Mouse (Mus musculus) embryonic facial prominence, embryonic 12.5 days (tissue): ENCODE measurements around the gene Cmip. TPM values are rescaled to one million over a fixed set of nuclear protein-coding genes. Genes with fewer than 3 reads are reported as not detected.

Source experiments
- ATAC-seq: fragments of 200-750 bp; cut with Nextera tagmentation; 2 replicates; pipeline ENCODE4 v1.8.0; 2017; ENCODE audit not compliant: insufficient number of reproducible peaks, insufficient read depth, low FRiP score, low TSS enrichment
- H3K27ac ChIP-seq: fragments of 300-500 bp; sonication (generic); 2 replicates; pipeline ENCODE4 v1.5.1; 2016; ENCODE audit warnings: mild to moderate bottlenecking
- H3K27me3 ChIP-seq: fragments of 300-500 bp; sonication (generic); 2 replicates; pipeline ENCODE4 v1.6.1; 2016; ENCODE audit warnings: mild to moderate bottlenecking, moderate library complexity
- H3K36me3 ChIP-seq: fragments of 300-500 bp; sonication (generic); 2 replicates; pipeline ENCODE4 v1.6.1; 2016; ENCODE audit warnings: mild to moderate bottlenecking
- H3K4me1 ChIP-seq: fragments of 300-500 bp; sonication (generic); 2 replicates; pipeline ENCODE4 v1.6.1; 2016
- H3K4me2 ChIP-seq: fragments of 300-500 bp; sonication (generic); replicated peaks from 2 replicates; pipeline ENCODE4 v1.6.1; 2016; ENCODE audit warnings: mild to moderate bottlenecking, moderate library complexity
- H3K4me3 ChIP-seq: fragments of 300-500 bp; sonication (generic); 2 replicates; pipeline ENCODE4 v1.5.1; 2016; ENCODE audit warnings: mild to moderate bottlenecking
- H3K9ac ChIP-seq: fragments of 300-500 bp; sonication (generic); 2 replicates; pipeline ENCODE4 v1.6.1; 2016; ENCODE audit warnings: mild to moderate bottlenecking, moderate library complexity
- H3K9me3 ChIP-seq: fragments of 300-500 bp; sonication (generic); 2 replicates; pipeline ENCODE4 v1.6.1; 2016; ENCODE audit warnings: mild to moderate bottlenecking, moderate library complexity
- WGBS: fragments of 180-500 bp; shearing (Covaris S2); methylation state at CpG from one replicate; pipeline ENCODE4 v1.1.7; 2016; 5-methylcytosine and 5-hydroxymethylcytosine counted together
- polyA plus RNA-seq: library from polyadenylated mRNA; unstranded; fragments of >200 nt; fragmentation: Nextera tagmentation; extraction: Ambion mirVana; gene quantifications from 2 replicates; pipeline ENCODE4 v1.2.1, GENCODE M21; 2016

The Cmip gene
- polyA plus RNA-seq, 1 experiment from 2014 or later: 16.8 TPM

DNA sequence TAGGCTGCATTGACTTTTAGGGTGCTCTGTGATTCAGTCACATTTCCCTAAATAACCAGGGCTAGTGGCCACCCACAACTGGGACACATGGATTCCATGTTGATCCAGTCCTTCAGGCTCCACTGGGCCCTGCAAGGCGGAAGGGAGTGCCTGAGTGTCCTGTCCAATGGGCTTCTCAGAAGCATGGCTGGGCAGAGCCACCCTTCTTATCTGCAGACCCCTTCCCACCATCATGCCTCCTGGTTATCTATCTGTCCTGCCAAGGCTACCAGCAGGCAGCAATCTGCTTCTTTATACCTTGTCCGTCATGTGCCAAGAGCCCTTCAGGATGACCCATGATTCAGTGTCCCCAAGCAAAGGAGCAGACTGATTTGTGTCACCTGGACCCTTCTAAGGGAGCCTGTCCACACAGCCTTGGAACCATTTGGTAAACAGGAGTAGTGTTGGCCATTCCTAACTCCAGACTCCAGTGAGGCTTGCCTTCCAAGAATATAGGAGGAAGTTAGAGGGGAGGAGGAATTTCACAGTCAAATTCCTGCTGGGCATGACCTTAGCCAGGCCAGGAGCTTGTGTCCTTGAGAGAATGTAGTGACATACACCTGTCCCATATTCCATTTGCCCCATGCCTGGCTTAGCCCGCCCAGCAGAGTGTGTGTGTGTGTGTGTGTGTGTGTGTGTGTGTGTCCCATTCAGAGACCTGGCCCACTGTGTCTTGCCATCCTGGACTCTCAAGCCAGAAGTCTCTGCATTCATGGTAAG, 103.5 kb downstream of the Cmip start:
- no peak for ATAC-seq
- Histone ChIP-seq H3K9ac (no peak overlapping the region), H3K4me3 (no peak overlapping the region), H3K4me1 (peaks cover 24% of the 10 kb centered on the region), H3K9me3 (no peaks in the 10 kb centered on the region), H3K4me2 (no peak overlapping the region), H3K27me3 (no peaks in the 10 kb centered on the region), H3K27ac (no peak overlapping the region), H3K36me3 (no peaks in the 10 kb centered on the region)
- 90% methylated on average over 3 of the region's 3 CpGs for WGBS

DNA sequence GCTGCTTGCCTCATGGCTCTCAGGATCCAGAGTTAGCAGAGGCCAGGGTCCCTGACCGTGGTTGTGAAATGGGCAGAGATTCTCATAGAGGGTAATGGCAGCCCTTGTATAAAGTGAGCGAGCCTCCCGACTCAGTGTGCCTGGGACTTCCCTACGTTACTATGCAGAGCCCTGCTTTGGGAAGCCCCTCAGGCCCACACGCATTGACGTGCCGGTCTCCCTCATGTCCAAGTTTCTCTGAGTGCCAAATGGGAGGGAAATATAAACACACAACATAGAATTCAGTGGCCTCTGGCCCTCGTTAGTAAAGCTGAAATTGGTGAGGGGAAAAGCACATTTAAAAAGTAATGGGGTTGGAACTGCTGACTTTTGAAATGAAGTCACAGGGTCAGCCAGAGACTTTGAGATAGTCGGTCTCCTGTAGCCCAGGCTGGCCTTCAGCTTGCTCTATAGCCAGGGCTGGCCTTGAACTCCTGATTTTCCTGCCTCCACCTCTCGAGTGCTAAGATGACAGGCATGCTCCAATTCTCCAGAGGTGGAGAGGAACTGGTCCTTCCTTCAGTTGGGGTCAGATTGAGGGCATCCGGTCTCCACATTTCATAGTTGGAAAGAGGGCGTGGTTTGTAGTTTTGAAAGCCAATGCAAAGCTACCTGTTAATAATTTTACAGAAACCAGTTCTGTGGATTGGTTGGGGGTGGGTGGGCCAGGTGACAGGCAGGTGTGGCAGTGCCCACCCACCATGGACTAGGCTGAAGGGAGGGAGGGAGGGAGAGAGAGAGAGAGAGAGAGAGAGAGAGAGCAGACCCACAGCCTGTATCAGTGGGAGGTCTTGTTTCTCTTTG, 105.0 kb downstream of the Cmip start:
- no peak overlapping the region for H3K27ac ChIP-seq
- no peaks in the 10 kb centered on the region for H3K36me3 ChIP-seq
- H3K27me3 ChIP-seq: no peaks in the 10 kb centered on the region
- H3K4me3 ChIP-seq: no peak overlapping the region
- H3K4me1 ChIP-seq: peaks cover 26% of the 10 kb centered on the region
- H3K9ac ChIP-seq: no peak overlapping the region
- H3K4me2 ChIP-seq: no peak overlapping the region
- no peak for ATAC-seq
- H3K9me3 ChIP-seq: no peaks in the 10 kb centered on the region
- 72% methylated on average over 12 of the region's 12 CpGs for WGBS

DNA sequence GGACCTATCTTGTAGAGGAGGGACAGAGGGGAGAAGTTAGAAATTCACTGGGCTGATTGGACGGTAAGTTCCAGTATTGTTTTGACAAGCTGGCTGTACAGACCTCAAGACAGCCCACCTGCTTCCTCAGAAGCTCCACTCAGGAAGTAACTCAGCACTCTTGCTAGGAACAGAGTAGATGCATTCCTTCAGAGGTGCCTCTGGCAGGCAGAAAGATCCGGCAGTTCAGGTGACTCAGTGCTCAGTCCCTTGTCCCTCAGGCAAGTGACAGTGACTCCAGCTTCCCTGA, 105.5 kb downstream of the Cmip start:
- Histone ChIP-seq H3K4me2 (no peak overlapping the region), H3K4me3 (no peak overlapping the region), H3K27me3 (no peaks in the 10 kb centered on the region), H3K9me3 (no peaks in the 10 kb centered on the region), H3K9ac (no peak overlapping the region), H3K36me3 (no peaks in the 10 kb centered on the region), H3K4me1 (peaks cover 31% of the 10 kb centered on the region), H3K27ac (no peak overlapping the region)
- 56% methylated on average over 2 of the region's 2 CpGs for WGBS
- ATAC-seq: no peak

DNA sequence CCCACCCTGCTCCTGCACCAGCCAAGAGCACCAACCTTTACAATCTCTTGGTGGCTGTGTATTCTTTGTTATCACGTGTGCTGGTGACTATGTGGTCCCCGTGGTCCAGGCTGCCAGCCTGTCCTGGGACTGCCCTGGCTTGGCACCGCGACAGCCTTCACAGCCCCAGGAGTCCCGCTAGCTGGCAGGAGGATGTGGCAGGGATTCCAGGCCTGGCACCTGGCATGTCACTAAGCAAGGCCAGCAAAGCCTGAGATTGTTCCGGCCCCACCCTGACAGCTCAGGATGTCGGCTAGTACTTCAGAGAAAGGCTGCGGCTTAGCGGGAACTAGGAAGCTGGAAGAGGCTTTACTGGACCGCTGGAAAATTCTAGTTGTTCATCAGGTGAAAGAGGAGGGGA, 106.4 kb downstream of the Cmip start:
- 88% methylated on average over 10 of the region's 10 CpGs for WGBS
- H3K4me2 ChIP-seq: no peak overlapping the region
- no peaks in the 10 kb centered on the region for H3K9me3 ChIP-seq
- no peak overlapping the region for H3K27ac ChIP-seq
- no peaks in the 10 kb centered on the region for H3K27me3 ChIP-seq
- no peak overlapping the region for H3K9ac ChIP-seq
- no peak for ATAC-seq
- H3K4me3 ChIP-seq: no peak overlapping the region
- peaks cover 35% of the 10 kb centered on the region for H3K4me1 ChIP-seq
- H3K36me3 ChIP-seq: no peaks in the 10 kb centered on the region

DNA sequence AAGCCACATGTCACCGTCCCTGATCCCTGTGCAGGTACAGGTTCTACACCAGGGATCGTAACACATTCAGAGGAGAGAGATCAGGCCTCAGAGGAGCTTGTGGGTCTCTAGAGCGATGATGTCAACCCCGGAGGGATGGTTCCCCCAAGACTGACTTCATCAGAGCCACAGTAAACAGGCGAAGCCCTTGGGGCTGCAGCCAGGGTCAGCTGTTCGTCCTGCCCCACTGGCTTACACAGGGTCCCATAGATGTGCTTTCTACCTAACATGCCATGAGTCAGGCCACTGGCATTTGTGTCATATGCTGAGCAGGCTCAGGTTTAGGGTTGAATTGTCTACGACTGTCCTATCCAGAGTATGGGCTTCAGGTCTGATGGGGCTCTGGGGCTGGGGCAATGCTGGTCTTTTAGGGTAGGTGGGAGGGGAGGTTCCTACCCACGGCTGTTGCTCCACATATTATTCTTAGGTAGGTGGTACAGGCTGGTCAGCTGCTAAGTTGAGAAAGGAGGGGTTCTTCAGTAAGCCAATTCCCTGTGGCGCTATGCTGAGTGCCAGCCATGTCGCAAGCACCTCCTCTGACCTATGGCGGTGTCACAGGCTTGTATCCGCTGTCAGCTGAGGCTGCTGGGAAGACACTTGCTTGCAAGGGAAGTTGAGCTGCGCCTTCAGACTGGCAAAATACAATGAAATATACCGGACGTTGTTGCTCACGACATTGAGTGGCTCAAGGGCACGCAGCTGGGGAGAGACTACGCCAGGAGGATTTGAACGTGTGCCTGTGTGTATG, 107.7 kb downstream of the Cmip start:
- Histone ChIP-seq H3K4me3 (no peak overlapping the region), H3K9me3 (no peaks in the 10 kb centered on the region), H3K4me2 (no peak overlapping the region), H3K4me1 (peaks cover 41% of the 10 kb centered on the region), H3K36me3 (no peaks in the 10 kb centered on the region), H3K9ac (no peak overlapping the region), H3K27ac (no peak overlapping the region), H3K27me3 (no peaks in the 10 kb centered on the region)
- no peak for ATAC-seq
- 90% methylated on average over 19 of the region's 19 CpGs for WGBS

DNA sequence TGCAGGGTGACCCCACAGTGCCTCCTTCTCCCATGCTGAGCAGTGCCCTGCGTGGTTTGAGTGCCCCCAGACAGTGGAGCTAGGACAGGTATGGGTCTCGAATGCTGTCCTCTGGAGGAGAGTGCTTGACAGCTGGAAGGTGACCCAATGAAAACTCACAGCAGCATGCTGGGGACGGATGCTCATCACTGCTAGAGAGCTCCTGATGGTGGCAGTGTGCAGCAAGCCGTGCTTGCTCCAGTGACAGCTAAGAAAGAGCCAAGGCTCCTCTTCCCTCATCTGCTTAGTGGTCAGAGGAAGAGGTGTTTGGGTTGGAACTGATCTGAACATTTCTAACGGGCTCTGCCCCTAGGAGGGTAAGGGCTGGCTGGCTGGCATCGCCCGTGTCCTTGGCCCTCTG, 109.6 kb downstream of the Cmip start:
- H3K9me3 ChIP-seq: no peaks in the 10 kb centered on the region
- H3K27ac ChIP-seq: no peak overlapping the region
- H3K4me2 ChIP-seq: no peak overlapping the region
- ATAC-seq: no peak
- no peaks in the 10 kb centered on the region for H3K36me3 ChIP-seq
- no peak overlapping the region for H3K4me3 ChIP-seq
- peaks cover 49% of the 10 kb centered on the region for H3K4me1 ChIP-seq
- no peaks in the 10 kb centered on the region for H3K27me3 ChIP-seq
- H3K9ac ChIP-seq: no peak overlapping the region
- WGBS: 60% methylated on average over 7 of the region's 7 CpGs

DNA sequence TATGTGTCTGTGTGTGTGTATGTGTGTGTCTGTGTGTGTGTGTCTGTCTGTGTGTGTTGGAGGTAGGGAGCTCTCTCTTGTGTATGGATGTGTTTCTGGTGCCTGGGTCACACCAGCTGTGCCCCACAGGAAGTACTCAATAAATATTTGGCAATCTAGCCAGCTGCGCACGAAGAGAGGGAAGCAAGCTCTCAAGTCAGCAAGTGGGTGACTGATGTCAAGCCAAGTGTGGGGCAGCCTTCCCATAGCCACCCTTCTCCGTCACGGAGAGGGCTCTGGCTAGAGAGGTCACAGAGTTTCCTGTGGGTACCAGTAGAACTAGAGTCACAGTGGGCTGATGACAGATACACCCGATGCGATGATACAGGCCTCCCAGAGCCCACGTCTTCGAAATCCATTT, 110.6 kb downstream of the Cmip start:
- Histone ChIP-seq H3K4me1 (peaks cover 45% of the 10 kb centered on the region), H3K27me3 (no peaks in the 10 kb centered on the region), H3K4me2 (no peak overlapping the region), H3K27ac (no peak overlapping the region), H3K9me3 (no peaks in the 10 kb centered on the region), H3K36me3 (no peaks in the 10 kb centered on the region), H3K4me3 (no peak overlapping the region), H3K9ac (no peak overlapping the region)
- ATAC-seq: no peak
- 83% methylated on average over 8 of the region's 8 CpGs for WGBS

DNA sequence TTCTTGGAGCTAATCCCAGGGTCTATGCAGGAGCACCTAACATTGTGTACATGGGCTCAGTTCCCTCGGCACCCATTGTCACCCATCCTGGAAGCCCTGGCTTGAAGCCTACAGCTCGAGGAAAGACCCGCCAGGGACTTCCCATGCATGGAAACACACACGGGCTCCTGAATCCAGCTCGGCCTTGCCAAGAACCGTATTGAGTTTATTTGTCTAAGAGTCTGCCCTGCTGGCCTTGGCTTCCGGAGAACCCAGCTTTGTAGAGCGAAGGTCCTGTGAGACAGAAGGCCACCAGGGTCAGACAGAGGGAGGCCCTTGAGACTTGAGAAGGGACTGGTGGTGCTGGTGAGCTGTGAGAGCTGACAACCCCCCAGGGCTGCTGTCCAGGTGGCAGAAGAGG, 111.9 kb downstream of the Cmip start:
- no peak for ATAC-seq
- H3K9me3 ChIP-seq: no peaks in the 10 kb centered on the region
- H3K4me3 ChIP-seq: no peak overlapping the region
- H3K27me3 ChIP-seq: no peaks in the 10 kb centered on the region
- no peak overlapping the region for H3K4me2 ChIP-seq
- H3K36me3 ChIP-seq: no peaks in the 10 kb centered on the region
- no peak overlapping the region for H3K9ac ChIP-seq
- peaks cover 39% of the 10 kb centered on the region for H3K4me1 ChIP-seq
- 72% methylated on average over 8 of the region's 8 CpGs for WGBS
- H3K27ac ChIP-seq: peak overlapping the region; percentile 25; the same call in 1 of the 2 replicates

DNA sequence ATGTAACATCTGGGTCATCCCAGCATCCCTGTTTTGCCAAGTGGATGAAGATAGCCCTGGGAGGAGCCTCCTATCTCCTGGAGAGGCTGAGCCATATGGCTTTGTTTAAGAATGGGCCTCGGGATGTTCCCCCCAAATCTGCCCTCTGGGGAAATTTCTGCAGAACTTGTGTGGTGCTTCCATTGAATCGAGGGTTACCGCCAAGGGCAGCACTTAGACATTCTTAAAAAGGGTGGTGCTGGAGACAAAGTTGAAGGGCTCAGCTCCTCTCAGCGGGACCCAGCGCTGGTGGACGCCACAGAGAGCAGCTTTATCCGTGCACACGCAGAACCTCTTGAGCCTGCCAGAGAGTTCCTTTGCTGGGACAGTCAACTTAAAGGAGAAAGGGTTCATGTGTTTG, 113.1 kb downstream of the Cmip start:
- Histone ChIP-seq H3K4me3 (no peak overlapping the region), H3K4me1 (peaks cover 39% of the 10 kb centered on the region), H3K27ac (0 out of 2 replicates have a peak overlapping the region, but pooled peaks have one; percentile 7), H3K9ac (no peak overlapping the region), H3K4me2 (no peak overlapping the region), H3K27me3 (no peaks in the 10 kb centered on the region), H3K36me3 (no peaks in the 10 kb centered on the region), H3K9me3 (no peaks in the 10 kb centered on the region)
- no peak for ATAC-seq
- 63% methylated on average over 8 of the region's 8 CpGs for WGBS

DNA sequence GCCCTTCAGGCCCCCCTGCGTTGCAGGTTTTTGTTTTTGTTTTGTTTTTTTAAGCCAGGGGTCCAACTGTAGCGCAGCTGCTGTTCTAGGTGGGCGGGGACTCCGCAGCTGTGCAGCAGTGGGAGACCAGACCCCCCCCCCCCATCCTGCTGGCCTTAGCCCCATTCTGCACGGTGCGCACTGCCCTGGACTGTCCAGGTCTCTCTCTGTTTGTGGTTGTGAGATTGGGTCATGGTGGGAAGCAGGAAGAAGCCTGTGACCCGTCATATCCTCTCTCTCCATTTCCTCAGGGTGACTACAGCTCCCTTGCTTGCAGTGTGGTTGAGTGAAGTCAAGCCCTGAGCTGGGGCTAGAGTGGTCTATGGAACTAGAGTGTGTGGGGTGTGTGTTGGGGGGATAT, 114.3 kb downstream of the Cmip start:
- 73% methylated on average over 7 of the region's 7 CpGs for WGBS
- peaks cover 39% of the 10 kb centered on the region for H3K4me1 ChIP-seq
- H3K27me3 ChIP-seq: no peaks in the 10 kb centered on the region
- H3K36me3 ChIP-seq: no peaks in the 10 kb centered on the region
- H3K27ac ChIP-seq: no peak overlapping the region
- H3K9ac ChIP-seq: no peak overlapping the region
- ATAC-seq: no peak
- no peak overlapping the region for H3K4me3 ChIP-seq
- no peak overlapping the region for H3K4me2 ChIP-seq
- H3K9me3 ChIP-seq: no peaks in the 10 kb centered on the region

DNA sequence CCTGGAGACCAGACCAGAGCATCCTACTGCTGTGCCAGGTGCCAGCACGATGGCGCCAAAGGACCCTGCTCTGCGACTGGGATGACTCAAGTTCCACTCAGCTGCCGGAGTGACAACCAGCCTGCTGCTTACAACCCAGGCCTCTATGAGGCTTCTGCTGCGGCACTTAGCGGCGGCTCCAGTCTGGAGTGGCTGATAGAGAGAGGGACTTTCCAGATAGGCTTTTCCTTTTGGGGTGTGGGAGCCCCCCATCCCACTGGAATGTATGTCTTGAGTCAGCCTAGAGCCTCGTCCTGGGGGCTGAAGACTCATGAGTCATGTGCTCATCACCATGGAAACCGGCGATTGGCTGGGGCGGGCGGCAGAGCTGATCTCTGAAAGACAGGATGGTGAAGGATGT, 115.2 kb downstream of the Cmip start:
- Histone ChIP-seq H3K36me3 (no peaks in the 10 kb centered on the region), H3K4me2 (no peak overlapping the region), H3K4me1 (peaks cover 33% of the 10 kb centered on the region), H3K27ac (no peak overlapping the region), H3K9me3 (no peaks in the 10 kb centered on the region), H3K9ac (no peak overlapping the region), H3K4me3 (no peak overlapping the region), H3K27me3 (no peaks in the 10 kb centered on the region)
- 84% methylated on average over 12 of the region's 12 CpGs for WGBS
- no peak for ATAC-seq
